Mouse (Mus musculus): ENCODE data around the gene Mgea5.

Mgea5 gene

DNA sequence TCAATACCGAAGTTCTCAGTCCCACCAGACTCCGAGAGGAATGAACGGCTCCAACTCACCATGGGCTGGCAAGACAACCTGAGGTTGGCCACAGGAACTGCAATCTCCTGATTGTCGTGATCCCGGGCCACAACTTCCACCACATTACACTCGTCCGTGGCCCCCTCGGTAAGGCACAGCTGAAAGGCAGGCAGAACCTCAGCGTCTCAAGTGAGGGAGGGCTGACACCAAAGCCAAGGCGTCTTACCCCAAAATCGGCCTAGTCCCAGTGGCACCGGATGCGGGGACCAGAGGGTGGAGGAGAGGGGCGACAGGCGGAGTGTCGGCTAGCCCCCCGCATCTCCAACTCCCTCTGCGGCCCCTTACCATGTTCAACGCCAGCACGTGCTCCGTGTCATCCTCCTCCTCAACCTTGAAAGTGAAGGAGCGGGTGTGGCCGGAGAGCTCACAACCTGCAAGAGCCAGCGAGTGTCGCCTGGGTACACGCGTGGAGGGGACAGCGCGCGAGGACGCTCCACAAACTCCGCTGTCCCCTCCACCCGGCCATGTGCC lies 34.9 kb downstream of the Mgea5 start:
- DNase-seq (ENCODE audit: low spot score in 2 of 2), result no peak

DNA sequence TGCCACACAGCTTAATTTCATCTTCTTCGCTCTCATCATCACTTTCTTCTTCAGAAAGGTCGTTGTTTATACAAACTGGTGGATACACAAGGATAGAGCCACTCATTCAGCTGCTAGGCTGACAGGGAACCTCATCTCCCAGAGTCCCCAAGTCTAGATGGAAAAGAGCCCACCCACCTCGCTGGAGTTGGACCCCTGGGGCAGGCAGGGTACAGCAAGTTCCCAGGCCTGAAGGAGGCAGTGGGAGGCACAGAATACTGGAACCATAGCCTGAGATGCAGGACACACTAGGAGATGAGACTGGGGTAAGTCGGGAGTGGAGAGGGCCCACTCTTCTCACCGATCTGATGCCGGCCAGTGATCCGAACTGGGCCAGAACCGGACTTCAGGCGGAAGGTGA lies 35.4 kb downstream of the Mgea5 start:
- DNase-seq (ENCODE audit: low spot score in 2 of 2), result no peak

DNA sequence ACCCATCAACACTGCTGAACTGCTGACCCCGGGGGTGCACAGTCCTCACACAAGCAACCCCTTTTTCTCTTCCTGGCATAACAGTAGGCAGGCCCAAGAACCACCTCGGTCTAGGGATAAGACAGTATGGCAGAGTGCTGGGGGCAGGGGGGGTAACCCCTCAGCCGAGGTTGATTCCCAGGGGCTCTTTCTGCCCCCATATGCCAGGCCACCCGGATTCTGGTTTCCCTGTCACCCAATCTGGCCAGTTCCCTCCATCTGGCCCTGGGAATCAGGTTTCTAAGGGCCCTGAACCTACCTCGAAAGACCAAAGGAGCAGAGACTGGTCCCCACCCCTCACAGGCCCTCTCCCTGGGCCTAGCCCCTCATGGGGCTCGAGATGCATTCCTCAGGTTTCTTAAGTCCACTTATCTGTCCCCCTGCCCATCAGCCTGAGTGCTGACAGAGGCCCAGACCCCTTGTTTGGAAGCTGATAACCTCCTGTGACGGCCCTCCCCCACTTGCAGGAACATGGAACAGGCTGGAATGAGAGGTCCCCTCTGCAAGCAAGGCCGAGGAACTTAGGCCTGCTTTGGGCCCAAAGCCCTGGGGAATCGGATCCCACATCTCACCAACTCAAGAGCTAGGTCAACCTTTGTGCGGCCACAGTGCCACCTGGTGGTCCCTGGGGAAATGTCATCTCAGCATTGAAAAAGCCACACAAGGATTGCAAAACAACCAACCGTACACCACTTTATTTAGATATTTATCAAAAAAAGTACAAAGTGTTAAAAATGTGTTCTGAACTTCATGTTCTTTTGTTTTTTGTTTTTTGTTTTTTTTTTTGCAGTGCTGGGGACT lies 36.4 kb downstream of the Mgea5 start:
- DNase-seq (ENCODE audit: low spot score in 2 of 2), result peak; percentile 80 to 91

- DNase-seq (ENCODE audit: low spot score in 2 of 2), result peak in 1 of 2 experiments; percentile 76
These were observed 37.2 kb downstream of the Mgea5 start for GRCm38 (mm10) chr19:45746153-45747020.

- no peak for DNase-seq (ENCODE audit: low spot score in 2 of 2)
These were observed 38.1 kb downstream of the Mgea5 start for GRCm38 (mm10) chr19:45745344-45746152.

- no peak for DNase-seq (ENCODE audit: low spot score in 2 of 2)
These were observed 40.0 kb downstream of the Mgea5 start for GRCm38 (mm10) chr19:45743619-45744018.

DNA sequence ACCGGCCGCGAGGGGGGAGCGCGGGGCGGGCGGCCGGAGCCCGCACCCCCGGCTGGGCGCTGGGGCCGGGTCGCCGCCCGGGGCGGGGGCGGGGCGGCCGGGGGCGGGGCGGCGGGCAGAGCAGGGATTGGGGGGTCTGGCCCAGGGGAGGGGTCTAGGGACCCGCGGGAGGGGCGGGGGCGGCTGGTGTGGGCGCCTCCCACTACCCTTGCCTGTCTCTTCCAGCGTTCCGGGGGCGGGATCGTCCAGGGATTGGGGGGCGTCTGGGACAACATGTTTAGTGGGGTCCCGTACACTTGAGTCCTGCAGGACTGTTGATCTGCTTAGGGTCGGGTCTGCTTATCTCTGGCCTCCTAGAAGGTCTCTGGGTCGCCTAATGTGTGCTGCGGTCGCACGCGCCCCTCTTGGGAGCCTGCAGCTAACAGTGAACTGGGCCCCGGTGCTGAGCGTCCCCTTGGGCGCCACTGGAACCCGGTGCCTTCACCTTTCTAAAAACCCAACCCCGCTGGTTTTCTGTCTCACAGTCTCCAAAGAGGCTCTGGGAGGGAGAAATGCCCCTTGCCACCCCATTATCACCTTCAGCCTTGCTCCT lies 40.6 kb downstream of the Mgea5 start:
- DNase-seq (ENCODE audit: low spot score in 2 of 2), result no peak

GRCm38 (mm10) chr19:45742218-45742983 lies 41.2 kb downstream of the Mgea5 start, which contains the start of gene Fgf8:
Gene Fgf8 (minus strand): TSS chr19:45742915.
- DNase-seq (ENCODE audit: low spot score in 2 of 2), result no peak

DNA sequence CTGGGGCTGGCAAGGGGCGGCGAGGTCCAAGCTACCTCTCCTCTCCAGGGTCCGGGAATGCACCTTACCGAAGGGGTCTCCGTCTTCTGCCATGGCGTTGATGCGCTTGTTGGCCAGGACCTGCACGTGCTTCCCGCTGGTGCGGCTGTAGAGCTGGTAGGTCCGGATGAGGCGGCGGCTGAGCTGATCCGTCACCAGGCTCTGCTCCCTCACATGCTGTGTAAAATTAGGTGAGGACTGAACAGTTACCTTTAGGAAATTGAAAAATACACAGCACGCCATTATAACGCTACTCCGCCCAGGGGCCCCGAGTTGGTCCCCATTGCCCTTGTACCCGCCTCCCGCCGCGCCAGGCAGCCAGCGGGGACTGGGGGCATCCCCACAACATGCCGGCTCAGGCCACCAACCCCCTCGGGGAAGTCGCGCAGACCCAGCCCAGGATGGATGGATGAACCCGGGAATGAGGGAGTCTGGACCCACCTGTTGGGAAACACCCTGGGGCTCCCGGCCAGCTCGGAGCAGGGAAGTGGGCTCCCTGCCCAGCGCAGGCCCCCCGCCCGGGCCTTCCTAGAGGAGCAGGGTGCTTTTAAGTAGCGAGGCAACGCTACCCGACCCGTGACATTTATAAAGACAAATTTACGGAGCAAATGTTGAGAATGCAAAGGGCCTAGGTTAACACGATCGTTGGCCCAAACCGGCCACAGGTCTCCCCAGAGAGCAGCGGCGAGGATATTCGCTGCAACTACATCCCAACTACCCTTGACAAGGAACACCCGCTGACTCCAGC lies 42.0 kb downstream of the Mgea5 start:
- DNase-seq (ENCODE audit: low spot score in 2 of 2), result no peak

GRCm38 (mm10) chr19:45740817-45741216 lies 42.8 kb downstream of the Mgea5 start:
- DNase-seq (ENCODE audit: low spot score in 2 of 2), result no peak

DNA sequence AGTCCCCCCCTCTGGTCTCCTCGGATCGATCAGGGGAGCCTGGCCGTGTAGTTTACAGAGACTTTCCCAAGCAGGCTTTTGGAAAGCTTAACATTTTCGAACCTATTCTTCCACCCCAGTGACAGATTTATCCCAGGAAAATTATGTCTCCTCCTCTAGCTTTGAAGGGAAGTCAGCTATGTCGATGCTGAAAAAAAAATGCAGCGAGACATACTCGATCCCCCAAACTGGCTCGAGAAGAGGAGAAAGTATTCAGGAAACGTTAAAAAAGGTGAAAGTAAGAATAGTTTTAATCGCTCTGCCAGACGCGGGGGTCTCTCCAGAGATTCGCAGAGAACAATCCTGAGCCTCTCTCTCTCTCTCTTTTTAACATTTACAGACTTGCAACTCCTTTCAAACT lies 43.4 kb downstream of the Mgea5 start:
- no peak for DNase-seq (ENCODE audit: low spot score in 2 of 2)

- no peak for DNase-seq (ENCODE audit: low spot score in 2 of 2)
These were observed 45.1 kb downstream of the Mgea5 start for GRCm38 (mm10) chr19:45738521-45738920.

DNA sequence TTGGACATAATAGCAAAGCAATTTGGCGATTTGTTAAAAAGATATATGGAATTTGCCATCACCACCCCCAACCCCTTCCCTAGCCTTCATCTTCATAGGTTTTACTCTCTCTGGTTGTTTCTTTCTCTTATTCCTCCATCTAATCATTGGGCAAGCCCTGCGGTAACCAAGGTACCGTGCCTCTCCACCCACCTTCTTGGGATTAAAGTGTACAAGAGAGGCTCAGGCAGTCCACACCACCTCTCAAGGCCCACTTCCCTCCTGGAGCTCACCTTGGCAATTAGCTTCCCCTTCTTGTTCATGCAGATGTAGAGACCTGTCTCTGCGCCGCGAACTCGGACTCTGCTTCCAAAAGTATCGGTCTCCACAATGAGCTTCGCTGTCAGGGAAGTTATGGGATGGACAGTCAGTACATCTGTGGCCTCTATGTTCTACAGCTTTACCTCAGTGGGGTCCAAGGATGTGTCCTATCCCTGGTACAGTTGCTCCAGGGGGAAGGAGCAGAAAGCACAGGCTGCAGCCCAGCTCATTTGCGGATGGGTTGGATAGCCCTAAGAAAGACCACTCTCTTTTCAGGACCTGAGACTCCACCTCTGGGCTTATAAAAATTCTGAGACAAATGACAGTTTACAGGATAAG lies 45.7 kb downstream of the Mgea5 start:
- no peak for DNase-seq (ENCODE audit: low spot score in 2 of 2)

- DNase-seq (ENCODE audit: low spot score in 2 of 2), result peak in 1 of 2 experiments; percentile 42
These were observed 46.3 kb downstream of the Mgea5 start for GRCm38 (mm10) chr19:45737208-45737845.

GRCm38 (mm10) chr19:45736855-45737207 lies 46.8 kb downstream of the Mgea5 start:
- peak in 1 of 2 experiments; percentile 45 for DNase-seq (ENCODE audit: low spot score in 2 of 2)

GRCm38 (mm10) chr19:45736241-45736640 lies 47.4 kb downstream of the Mgea5 start:
- no peak for DNase-seq (ENCODE audit: low spot score in 2 of 2)

DNA sequence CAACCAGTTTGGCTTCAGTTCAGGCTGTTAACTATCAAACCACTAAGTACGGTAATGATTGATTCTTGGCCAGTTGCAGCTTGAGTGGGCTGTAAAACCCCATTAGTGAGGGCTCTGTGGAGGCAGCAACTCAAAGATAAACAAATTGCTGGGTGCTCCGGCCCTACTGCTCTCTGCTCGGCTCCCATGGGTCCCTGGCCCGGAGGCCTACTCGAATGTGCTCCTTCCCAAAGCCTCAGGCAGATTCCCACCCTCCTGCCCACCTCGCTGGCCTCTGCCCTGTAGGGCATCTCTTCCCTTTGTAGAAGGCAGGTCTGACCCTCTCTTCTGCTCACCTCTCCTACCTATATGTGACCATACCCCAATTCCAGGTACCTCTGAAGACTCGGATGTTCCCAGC lies 48.9 kb downstream of the Mgea5 start:
- DNase-seq (ENCODE audit: low spot score in 2 of 2), result no peak

GRCm38 (mm10) chr19:45734191-45734590 lies 49.4 kb downstream of the Mgea5 start:
- no peak for DNase-seq (ENCODE audit: low spot score in 2 of 2)

DNA sequence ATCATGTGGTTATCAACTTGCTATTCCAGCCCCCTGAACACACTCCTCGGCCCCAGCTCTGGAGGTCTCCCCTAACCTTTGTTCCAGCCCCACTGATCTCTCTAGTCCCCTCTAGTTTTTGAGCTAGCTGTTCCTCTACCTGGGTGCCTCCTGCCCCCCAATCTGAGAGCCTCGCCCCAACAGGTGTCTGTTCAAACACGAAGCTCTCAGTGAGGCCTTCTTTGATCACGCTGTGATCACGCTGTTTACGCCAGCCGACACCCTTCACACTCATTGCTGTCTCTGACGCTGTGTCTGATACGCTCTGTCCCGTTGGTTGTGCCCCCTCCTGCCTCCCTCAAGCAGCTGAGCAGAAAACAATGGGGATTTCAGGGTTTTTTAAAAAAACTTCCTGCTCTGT lies 50.1 kb downstream of the Mgea5 start:
- no peak for DNase-seq (ENCODE audit: low spot score in 2 of 2)
